Mouse (Mus musculus) retina, embryonic 14.5 days (tissue): ENCODE measurements at regions not wholly inside any gene's neighbourhood (a gene's known extent, or its start where the extent isn't known, plus 50 kb on each side); places are given as distances from the start of the nearest gene placed in this dataset.
A peak's percentile ranks its signal among the peaks of the same experiment; 100 is the strongest.

Experiments used
- DNase-seq: peaks from one replicate; pipeline ENCODE4 v3.0.0-alpha.2; 2015; ENCODE audit warnings: low spot score

DNA sequence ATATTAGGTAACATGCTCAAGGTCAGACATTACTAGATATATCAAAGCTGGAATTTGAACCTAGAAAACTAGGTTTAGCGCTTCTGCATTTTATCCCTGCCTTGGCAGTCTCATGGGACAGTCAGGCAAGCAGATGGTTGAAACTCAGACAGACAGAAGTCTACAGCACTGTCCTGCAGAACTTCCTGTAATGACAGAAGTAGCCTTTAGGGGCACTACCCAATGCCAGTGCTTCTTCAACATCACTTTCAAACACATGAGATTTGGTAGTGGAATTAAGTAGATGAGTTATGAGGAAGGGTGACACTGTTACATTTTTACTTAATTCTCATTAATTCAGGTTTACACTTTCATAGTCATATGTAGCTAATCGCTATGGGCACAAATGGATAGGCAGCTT lies 330.9 kb downstream of the Epha4 start:
- peak; percentile 26 for DNase-seq

DNA sequence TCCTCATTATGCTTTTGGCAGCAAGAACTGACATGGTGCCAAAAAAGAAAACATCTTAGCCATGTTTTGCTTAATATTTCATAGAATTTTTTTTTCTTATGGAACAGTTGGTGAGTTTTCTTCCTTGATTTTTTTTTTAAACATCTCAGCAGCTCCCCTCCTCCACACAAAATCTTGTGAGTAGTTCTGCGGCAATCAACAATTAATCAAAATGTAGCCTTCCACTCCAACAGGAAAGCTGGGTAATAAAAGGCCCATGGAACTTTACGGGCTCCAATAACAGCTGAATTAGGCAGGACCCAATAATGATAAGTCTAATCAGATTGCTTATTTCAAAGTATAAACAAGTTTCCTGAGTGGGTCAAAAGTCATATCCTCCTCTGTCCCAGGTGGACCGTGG lies 324.7 kb downstream of the Epha4 start:
- no peak for DNase-seq

DNA sequence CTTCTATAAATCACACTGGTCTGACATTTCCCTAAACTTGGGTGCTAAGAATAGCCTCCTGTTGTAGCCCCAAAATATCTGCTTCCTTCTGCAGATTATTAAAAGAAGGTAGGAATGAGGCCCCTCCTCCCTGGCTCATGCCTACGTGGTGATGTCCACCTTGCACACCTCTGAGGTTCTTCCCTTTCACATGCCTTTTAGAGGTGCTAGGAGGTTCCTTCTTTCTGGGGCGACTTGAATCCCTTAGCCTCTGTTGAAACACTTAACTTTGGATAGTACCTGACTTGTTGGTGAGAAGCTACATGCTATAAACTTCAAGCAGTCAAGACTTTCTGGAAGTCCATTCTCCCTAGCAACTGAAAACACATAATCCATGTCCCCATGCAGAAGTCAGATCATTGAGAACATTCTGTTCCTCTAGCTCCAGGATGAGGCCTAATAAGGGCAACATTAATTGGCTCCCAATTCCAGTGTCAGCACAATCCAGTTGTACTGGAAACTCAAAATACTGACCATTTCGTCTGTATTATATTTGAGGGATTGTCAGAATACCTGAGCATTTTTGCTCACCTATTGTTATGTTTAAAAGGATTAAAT lies 313.5 kb downstream of the Epha4 start:
- no peak for DNase-seq

DNA sequence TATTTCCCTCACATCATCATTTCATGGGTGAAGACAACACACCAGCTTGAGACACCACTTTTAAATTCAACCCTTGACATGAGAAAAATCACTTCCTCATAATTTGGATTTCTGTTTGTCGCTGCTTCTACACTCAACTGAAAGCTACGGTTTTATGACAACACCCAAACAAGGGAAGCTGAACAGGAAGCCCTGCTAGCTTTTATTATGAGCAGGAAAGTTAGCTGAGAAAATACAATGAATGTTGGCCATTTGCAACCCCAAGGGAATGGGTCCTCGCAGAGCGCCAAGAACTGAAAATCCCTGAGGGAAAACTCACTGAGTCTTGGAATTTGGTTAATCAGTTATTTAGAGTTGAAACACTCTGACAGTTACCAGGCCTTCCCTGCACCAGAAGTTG lies 311.9 kb downstream of the Epha4 start:
- no peak for DNase-seq

DNA sequence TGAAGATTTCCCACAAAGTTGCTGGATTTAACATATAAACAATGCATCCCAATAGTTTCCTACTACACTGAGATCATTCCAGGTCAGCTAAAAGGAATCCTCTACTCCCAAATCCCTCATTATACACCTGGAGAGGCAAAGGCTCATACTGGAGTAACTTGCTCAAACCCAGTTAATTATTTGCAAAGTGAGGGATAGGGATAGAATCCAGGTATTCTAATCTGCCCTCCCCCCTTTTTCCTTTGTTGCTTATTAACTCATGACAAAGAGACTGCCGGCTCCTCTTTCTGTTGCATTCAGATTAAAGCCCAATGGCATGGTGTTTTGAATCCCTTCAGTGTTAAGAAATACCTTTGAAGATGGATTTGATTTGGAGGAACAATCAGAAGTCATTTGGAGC lies 308.4 kb downstream of the Epha4 start:
- DNase-seq = no peak

DNA sequence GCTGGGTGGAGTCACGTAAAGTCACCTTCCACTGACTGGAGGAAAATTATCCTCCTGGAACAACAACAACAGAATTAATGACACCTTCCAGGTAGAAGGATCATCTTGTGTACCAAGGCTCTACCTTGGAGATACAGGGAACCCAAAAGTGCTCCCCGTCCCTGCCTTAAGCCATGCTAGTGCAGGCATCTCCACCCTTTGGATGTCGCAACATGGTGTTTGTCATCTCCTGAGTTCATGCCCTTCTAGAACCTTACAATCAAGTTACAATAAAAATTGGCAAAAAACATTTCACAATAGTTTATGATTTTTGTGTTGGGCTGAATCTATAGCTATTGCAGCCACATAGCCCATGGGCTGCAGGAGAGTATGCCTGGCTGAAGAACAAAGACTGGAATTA lies 305.5 kb downstream of the Epha4 start:
- no peak for DNase-seq

DNA sequence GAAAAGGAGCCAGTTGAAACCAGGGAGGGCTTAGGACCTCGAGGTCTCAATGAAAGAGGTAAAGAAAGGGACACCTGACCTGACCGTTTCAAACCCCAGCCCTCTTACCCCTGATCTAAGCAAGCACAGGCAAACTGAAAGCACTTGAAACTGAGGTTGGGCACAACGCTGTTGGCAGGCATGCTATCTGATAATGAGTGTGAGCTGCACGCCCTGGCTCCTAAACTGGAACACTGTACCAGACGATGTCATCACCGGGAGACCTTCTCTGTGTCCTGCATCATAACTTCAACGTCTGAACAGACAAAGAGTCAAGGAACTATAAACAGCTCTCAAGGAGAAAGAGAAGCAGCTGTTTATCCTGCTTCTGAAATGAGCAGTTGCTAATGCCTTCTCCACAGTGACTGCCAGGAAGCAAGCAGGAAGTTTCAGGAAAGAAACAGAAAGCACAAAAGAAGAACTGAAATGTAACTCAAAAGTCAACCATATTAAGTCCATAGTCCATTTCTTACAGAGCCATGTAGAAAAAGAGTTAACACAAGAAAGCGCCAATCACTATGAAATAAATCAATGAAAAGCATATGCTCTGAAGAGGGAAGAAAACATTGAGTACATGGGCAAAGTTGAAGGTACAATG lies 301.3 kb downstream of the Epha4 start:
- no peak for DNase-seq

DNA sequence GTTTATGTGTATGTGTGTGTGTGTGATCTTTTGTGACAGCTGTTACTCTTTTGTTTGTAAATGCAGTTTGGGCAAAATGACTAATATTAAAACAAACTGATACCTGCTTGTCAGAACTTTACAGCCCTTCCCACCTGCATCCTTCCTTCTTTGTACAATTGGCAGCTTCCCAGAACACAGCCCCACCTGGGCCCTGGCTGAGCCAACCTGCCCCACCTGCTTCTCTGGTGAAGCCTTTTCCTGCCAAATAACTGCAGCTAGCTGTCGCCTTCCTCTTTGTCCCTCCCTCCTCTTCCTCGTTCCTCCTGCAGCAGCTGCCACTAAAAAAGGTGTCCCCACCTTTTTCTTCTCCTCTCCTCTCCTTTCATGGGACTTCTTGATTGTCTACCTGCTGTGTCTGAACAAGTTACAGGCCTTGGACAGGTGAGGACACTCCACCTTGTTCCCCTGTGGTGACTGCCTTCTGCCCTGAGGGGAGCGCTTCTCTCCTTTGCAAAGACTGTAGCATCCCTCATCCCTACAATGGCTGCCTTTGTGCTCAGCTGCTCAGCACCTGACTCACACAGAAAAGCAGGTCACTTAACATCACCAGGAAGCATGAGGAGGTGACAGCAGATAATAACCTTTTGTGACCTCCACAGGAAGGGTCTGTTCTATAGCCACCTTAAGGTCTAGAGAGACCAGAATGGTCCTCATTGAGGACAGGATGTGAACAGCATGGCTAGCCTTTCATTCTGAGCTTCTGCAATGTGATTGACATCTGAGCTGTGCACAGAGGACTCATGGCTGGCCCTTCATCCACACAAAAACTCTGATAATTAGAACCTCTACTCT lies 295.2 kb downstream of the Epha4 start:
- DNase-seq = no peak

DNA sequence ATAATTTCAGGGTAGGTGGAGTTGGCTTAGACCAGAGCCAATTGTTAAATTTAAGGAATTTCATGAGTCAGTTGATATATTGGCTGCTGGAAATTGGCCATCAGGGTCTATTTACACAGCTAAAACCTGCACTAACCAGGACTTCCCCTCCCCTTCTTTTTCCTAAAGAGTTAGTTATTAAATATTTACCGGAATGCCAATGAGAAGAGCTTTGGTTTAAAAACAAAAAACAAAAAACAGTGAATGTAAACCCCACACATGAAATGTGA lies 294.6 kb downstream of the Epha4 start:
- DNase-seq = no peak

DNA sequence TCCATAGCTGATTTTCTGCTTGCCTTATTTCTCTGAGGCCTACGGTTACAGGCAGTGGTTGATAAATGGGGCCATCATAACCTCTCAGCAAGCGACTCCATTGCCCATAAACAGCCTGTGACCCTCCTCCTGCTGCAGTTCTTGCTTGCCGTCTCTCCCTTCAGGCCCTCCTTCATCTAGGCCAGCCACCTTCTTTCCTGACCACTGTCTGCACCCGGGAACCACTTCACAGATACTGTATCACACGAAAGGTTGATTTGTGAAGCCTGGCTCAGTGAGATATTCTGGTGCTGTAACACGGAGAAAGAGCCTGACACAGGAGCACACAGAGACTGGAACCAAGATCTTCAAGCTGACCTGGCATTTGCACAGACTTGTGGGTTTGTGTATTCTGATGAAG lies 294.1 kb downstream of the Epha4 start:
- DNase-seq = no peak

DNA sequence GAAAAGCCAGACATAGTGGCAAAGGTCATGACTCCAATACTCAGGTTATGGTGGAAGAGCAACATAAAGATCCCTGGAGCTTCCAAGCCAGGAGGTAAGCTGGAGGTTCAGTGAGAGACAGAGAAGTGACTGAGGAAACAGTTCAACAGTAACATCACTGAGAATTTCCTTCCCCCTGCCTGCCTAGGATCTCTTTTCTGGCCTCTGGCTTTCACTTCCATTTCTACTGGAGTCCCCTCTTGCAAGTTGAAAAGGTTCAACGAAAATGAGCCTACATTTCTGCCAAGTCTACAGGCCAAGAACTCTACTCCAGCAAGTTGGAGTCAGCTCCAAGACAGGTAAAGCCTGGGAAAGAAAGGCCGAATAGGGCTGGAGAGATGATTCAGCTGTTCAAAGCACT lies 293.0 kb downstream of the Epha4 start:
- DNase-seq = no peak

DNA sequence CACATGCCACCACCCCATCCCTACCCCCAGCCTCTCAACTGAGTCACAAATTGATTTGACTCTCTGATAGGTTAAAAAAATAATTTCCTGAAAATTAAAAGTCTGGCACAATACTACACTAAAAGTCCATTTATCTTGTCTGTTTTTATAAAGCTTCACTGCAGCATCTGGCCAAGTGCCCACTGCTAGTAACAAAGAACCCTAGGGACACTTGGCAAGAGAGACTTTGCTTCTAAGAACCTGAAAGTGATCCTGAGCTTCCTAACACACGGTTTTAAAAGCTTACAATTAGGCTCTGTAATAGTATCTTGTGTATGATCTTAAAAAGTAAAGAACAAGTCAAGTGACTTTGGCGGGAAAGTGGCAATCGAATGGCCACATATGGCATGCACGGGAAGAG lies 288.3 kb downstream of the Epha4 start:
- no peak for DNase-seq

DNA sequence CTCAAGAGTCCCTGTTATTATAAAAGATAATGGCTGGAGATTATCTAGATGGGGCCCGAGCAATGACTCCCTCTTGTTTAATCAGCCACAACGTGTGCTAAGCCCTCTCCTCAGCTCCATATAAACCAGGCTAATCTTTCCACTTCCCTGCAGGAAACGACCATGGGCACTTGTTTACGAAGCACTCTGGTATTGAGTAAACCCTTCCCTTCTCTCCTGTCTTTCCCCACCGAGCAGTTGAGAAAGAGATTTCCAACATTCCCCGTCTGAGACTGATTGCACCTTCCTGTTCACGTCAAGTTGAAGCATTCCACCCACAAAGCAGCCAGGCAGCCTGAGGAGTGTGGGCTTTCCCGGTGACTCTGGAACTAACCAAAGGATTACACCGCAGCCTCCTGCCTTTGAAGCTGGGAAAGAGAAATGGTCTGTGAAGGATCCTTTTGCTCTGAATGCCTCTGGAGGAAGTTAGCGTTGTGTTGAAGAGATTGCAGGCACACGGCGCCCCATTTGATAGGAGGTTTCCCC lies 287.8 kb downstream of the Epha4 start:
- peak; percentile 18 for DNase-seq

DNA sequence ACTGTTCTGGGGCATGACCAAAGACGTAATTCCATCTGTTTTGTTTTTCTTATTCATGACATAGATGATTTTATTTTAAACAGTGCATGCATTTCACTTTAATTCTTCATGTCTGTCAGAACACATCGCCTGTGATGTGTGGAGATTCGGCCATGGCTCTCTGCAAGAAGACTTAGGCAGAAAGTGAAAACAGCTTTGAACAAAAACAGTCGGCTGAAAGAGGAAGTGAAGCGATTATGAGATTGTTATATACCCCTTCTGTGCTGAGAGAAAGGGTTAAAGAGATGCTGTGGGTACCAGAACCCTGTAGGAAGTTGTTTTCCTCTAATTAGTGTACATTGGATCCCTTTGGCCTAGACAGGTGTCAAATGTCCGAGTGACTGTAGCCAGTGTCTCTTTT lies 287.1 kb downstream of the Epha4 start:
- DNase-seq = no peak

DNA sequence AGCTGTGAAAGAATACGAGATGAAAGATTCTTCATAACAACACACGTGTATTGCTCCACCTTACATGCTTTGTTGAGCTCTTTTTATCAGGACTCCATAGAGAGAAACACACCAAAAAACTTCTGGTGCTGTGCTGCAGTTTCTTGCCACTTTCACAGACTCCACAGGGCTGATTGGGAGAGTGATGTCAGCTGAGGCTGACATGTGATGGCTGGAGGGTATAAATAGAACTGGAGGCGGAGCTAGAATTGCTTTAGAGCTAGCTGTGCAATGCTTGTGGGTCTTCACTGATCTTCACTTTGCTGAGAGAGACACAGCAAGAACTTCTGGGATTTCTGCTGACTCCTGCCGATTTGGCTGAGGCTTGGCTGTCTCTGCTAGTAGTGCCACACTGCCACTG lies 285.3 kb downstream of the Epha4 start:
- DNase-seq = peak; percentile 25

DNA sequence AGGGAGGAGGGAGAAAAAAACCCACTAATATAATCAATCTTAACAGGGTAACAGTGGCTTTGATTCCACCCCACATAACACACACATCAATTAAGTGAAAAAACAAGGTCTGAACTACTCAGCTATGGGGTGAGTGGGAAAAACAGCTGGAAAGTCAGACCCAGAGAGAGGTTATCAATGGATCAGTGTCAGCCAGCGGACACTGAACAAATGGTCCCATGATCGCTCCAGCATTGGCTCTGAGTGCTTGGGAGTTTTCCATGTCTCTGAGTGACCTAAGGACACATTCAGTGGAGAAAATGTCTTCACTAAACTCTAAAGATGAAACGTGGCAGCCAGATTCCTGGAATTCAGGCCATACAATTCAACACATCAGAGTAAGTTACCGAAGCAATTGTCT lies 281.9 kb downstream of the Epha4 start:
- no peak for DNase-seq

DNA sequence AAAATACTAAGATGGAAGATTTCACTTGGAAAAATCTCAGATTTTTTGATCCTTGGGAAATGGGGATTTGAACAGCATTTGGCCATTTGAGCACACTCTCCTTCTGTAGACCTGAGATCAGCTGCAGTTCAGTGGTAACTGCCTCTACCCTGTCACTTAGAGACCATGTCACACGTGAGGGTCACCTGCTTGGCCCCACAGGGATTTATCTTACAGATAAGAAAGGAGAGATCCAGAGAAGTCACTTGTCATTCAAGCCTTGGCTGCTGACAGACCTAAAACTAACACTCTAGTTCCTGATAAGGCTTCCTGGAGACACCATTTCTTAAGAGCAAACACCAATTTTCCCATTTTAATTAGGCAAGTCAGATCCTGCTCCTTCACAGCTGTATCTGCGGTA lies 270.2 kb downstream of the Epha4 start:
- DNase-seq = no peak

DNA sequence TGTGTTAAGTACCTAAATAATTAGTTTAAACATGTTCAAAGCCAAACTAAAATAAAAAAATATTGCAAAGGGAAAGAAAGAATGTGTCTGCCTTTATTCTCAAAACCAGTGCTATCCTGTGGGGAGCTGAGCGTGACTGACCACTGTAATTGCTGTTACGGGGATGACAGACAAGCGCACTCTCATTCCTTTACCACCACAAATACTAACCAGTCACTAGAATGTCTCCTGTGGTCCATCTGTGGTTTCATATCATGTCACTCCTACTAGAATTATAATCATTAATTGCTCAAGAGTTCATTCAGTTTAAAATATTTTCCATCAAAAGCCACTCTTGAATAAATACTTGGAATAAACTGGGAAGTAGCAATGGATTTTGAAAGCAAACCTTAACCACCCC lies 268.8 kb downstream of the Epha4 start:
- DNase-seq = no peak

DNA sequence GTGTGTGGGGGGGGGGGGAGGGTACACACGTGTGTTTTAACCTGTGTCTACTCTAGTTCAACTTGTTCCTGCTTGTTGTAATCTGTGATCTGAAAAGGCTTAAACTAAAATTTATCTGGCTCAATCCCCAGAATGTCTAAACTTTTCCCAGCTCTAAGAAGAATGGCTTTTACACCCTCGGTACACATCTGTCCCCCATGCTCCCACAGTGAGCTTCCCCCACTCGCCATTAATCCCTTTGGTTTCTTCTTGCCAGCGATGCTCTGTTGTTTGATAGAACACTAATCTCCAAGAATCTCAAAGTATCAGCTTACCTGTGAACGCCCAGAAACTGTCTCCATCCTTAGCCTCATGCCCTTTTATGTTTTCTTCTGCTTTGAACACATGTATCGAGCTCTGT lies 260.6 kb downstream of the Epha4 start:
- no peak for DNase-seq

DNA sequence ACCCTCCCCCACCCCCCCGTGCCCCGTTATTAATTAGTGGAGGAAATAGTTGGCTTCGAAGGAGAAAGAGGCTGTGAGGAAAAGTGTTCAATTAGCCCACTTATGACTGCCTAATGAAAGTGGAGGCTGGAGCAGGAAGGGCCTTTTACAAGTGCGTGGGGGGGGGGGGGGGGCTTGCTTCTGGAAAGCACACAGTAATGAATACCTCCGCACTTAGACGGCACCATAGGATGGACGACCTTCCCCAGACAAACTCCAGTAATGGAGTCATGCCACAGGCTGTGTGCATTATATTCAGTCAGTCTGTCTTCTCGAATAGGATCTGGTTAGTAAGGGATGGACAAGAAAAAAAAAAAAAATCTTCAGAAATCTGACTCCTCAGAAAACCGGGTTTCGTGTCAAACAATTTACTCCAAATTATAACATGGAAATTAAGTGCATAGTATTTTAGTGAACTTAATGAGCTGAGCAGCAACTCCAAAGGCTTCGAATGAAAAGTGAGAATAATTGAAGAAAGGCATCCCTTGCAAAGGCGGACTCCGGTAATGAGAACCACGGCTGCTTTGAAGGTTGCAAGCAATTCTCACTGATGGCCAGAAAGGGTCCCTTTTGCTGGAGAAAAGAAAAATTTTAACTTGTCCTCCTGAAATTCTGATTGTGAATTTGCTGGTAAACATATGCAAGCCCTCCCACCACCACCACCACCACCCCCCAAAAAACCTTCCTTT lies 258.6 kb downstream of the Epha4 start:
- DNase-seq = no peak

DNA sequence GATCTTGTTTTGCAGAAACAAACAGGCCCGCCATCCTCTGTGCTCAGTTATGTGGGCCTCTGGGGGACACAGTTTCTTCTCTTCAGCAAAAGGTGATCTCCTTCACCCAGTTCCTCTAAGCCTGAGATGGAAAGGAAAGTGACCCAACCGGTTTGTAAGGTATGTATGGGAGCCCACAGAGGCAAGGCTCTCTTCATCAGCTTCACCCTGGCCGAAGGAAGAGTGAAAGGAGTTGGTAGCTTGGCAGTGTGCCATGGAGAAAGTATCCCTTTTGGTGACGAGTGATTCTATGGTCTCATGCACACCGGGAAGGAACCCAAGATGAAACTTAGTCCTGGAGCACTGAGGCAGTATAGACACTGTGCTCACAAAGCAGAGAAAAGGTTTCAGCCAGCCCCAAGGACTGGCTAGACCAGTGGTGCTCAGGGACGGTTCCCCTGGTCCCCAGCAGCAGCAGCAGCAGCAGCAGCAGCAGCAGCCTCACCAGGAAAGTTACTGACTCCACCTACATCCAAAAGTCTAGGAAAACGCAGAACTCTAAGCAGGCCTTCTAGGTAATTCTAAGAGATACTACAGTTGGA lies 256.1 kb downstream of the Epha4 start:
- DNase-seq = no peak

DNA sequence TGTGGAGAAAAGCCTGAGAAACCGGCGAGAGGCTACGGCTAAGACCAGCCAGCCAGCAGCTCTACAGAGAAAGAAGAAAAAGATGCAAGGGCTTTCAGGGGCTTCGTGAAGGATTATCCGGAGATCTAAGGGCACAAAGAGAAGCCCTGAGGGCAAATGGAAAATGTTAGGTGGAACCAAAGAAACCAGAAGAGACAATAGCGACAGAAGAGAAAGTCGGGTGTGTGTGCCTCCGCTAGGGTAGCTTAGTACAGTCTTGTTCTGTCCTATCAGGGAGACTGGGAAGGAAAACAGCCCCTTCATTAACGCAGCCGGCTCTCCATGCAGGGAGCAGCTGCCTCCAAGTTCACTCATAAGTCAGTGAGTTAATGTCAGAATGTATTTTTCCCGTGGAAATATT lies 255.1 kb downstream of the Epha4 start:
- no peak for DNase-seq

DNA sequence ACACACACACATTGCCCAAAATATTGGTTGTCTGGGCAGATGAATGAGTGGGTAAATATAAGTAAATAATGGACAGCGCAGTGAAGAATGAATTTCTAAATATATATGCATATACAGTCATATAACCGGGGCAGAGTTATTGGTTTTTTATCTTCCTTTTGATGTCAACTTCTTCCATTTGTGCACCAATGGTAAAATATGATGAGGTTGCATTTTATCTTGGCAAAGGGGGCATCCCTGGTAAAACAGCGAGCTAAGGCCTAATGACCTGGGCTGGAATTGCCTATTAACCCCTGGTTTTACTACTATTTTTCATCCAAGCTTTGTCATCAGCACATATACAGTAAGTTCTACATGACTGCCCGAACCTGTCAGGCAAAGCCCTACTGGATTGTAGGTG lies 253.2 kb downstream of the Epha4 start:
- DNase-seq = no peak
